Mouse (Mus musculus): ENCODE measurements around the gene Prpf6.

DNA sequence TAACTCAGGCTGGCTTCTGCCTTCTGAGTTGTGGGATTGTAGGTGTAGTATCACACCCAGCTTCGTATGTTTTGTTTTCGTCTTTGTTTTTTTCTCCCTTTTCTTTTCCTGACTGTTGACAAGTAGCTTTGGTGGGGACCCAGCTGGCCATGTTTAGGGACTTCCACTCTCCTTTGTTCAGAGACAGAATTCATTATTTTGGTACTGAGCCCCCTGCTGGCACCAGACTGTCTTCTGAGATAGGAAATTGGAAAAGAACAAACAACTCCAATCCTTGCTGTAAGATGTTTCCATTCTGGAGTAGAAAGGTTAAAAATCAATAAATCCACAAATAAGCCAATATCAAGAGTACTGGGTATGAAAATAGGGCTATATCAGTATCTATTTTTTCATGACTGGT, 84.8 kb downstream of the Prpf6 start:
- TF ChIP-seq GATA1 (IDR thresholded peaks at IDR 0.05; ENCODE audit: borderline replicate concordance, low read length) (no peak), FLI1 (IDR thresholded peaks at IDR 0.05; ENCODE audit: low read length) (no peak)

Measured in megakaryocyte, embryonic 14.5 days (primary cell).